Mouse (Mus musculus): ENCODE data around the gene Tmem184a. TPM values are rescaled to one million over a fixed set of nuclear protein-coding genes. Genes with fewer than 3 reads are reported as not detected.

The Tmem184a gene
- total RNA-seq, 2 experiments from 2014 or later = 0.20 to 0.23 TPM

- peak; percentile 53 to 60 for DNase-seq
Observed at GRCm38 (mm10) chr5:139793338-139794089, 26.2 kb downstream of the Tmem184a start.

- DNase-seq = no peak
Observed at GRCm38 (mm10) chr5:139792966-139793337, 26.8 kb downstream of the Tmem184a start.

- no peak for DNase-seq
Observed at GRCm38 (mm10) chr5:139792159-139792775, 27.4 kb downstream of the Tmem184a start.

- peak; percentile 99 for DNase-seq
Observed at GRCm38 (mm10) chr5:139791227-139792158, 28.2 kb downstream of the Tmem184a start, which contains the start of gene Mafk. TSS of gene Mafk (plus strand) at chr5:139791513.

GRCm38 (mm10) chr5:139789466-139789865 is 30.3 kb downstream of the Tmem184a start:
- no peak for DNase-seq

GRCm38 (mm10) chr5:139781406-139781805 is 38.3 kb downstream of the Tmem184a start:
- DNase-seq = no peak

GRCm38 (mm10) chr5:139776966-139777365 is 42.8 kb downstream of the Tmem184a start:
- DNase-seq = no peak

GRCm38 (mm10) chr5:139775216-139775926 is 44.3 kb downstream of the Tmem184a start, which contains the start of gene Ints1:
TSS of gene Ints1 (minus strand) at chr5:139775674.
- DNase-seq = peak; percentile 97 to 98

- no peak for DNase-seq
Observed at GRCm38 (mm10) chr5:139768216-139768615, 51.5 kb downstream of the Tmem184a start.

GRCm38 (mm10) chr5:139764296-139764695 is 55.4 kb downstream of the Tmem184a start:
- peak; percentile 25 to 28 for DNase-seq

- no peak for DNase-seq
Observed at GRCm38 (mm10) chr5:139758096-139758495, 61.6 kb downstream of the Tmem184a start.

GRCm38 (mm10) chr5:139756586-139756985 is 63.1 kb downstream of the Tmem184a start:
- DNase-seq = no peak

GRCm38 (mm10) chr5:139756135-139756534 is 63.6 kb downstream of the Tmem184a start:
- no peak for DNase-seq

- peak; percentile 55 to 73 for DNase-seq
Observed at GRCm38 (mm10) chr5:139754753-139755152, 65.0 kb downstream of the Tmem184a start.

Small RNAs within 50 kb of the gene (microRNA-seq; reads per million reads assigned to microRNA genes)
- not detected for gene Mir7037

Other genes with a start within 250 kb of the Tmem184a start
- gene Micall2, start 83.6 kb downstream of the Tmem184a start, total RNA-seq (2021) = 10 to 100 TPM; 10.5 to 11.2 TPM
- gene Ints1, start 44.2 kb downstream of the Tmem184a start, total RNA-seq (2021) = 10 to 100 TPM; 51.3 to 54.3 TPM
- 10 to 100 TPM; 31.2 to 45.8 TPM for gene Mafk, start 28.4 kb downstream of the Tmem184a start, total RNA-seq (2021)
- not detected for gene Gm26938, start 6.5 kb upstream of the Tmem184a start, total RNA-seq (2021)
- gene Psmg3, start 7.0 kb upstream of the Tmem184a start, total RNA-seq (2021) = 10 to 100 TPM; 21.6 to 22.7 TPM
- gene Elfn1, start 88.0 kb upstream of the Tmem184a start, total RNA-seq (2021) = 10 to 100 TPM in 1 of 2 experiments, under 1 TPM in 1; 0.46 to 20.1 TPM

All from adrenal gland, postnatal 36 days (tissue).